Mouse (Mus musculus) hindbrain, embryonic 12.5 days (tissue): ENCODE measurements around the gene 4933411K16Rik. TPM values are rescaled to one million over a fixed set of nuclear protein-coding genes. Genes with fewer than 3 reads are reported as not detected.

ENCODE experiments used
- ATAC-seq: fragments of 200-750 bp; cut with Nextera tagmentation; 2 replicates; pipeline ENCODE4 v1.8.0; 2017; ENCODE audit warnings: moderate TSS enrichment; ENCODE audit not compliant: low FRiP score
- H3K27ac ChIP-seq: fragments of 300-500 bp; sonication (generic); 2 replicates; pipeline ENCODE4 v1.5.1; 2016; ENCODE audit warnings: mild to moderate bottlenecking
- H3K27me3 ChIP-seq: fragments of 300-500 bp; sonication (generic); 2 replicates; pipeline ENCODE4 v1.6.1; 2016; ENCODE audit warnings: mild to moderate bottlenecking
- H3K36me3 ChIP-seq: fragments of 300-500 bp; sonication (generic); 2 replicates; pipeline ENCODE4 v1.6.1; 2016; ENCODE audit warnings: mild to moderate bottlenecking
- H3K4me1 ChIP-seq: fragments of 300-500 bp; sonication (generic); 2 replicates; pipeline ENCODE4 v1.6.1; 2016
- H3K4me2 ChIP-seq: fragments of 300-500 bp; sonication (generic); replicated peaks from 2 replicates; pipeline ENCODE4 v1.6.1; 2016; ENCODE audit warnings: mild to moderate bottlenecking
- H3K4me3 ChIP-seq: fragments of 300-500 bp; sonication (generic); 2 replicates; pipeline ENCODE4 v1.5.1; 2016; ENCODE audit warnings: mild to moderate bottlenecking
- H3K9ac ChIP-seq: fragments of 300-500 bp; sonication (generic); 2 replicates; pipeline ENCODE4 v1.6.1; 2016; ENCODE audit warnings: mild to moderate bottlenecking, moderate library complexity
- H3K9me3 ChIP-seq: fragments of 300-500 bp; sonication (generic); replicated peaks from 2 replicates; pipeline ENCODE4 v1.6.1; 2016; ENCODE audit warnings: mild to moderate bottlenecking
- WGBS: fragments of 180-500 bp; shearing (Covaris S2); methylation state at CpG from one replicate; pipeline ENCODE4 v1.1.7; 2016; 5-methylcytosine and 5-hydroxymethylcytosine counted together
- polyA plus RNA-seq: library from polyadenylated mRNA; unstranded; fragments of >200 nt; fragmentation: Nextera tagmentation; extraction: Ambion mirVana; gene quantifications from 2 replicates; pipeline ENCODE4 v1.2.1, GENCODE M21; 2016

Gene 4933411K16Rik
- polyA plus RNA-seq, 1 experiment from 2014 or later: not detected

DNA sequence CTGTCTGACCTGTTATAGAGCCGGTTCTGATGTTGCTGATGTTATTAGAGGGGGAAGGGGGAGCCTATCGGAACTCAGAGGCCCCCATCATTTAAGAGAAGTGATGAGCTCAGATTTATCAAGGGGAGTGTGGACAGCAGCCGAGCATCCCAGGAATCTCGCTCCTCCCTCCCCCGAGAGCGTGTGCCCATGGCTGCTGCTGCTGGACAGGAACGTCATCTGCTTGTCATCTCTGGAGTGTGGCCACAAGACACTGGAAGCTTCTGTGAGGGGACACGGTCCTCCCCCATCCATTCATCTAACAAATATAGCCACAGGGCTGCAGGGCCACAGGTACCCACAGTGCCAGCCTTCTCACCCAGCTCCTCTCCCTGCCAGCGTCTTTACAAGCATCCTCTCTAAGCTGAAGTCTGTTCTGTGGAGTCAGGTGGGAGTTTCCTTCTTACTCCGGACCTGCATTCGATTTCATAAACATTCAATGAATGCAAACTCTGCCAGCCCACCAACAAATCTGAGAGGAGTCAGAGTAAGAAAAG lies 14.8 kb upstream of the 4933411K16Rik start:
- H3K27ac ChIP-seq: no peak overlapping the region
- H3K4me3 ChIP-seq: no peak overlapping the region
- peaks cover 13% of the 10 kb centered on the region for H3K4me1 ChIP-seq
- 78% methylated on average over 11 of the region's 11 CpGs for WGBS
- H3K4me2 ChIP-seq: no peak overlapping the region
- no peaks in the 10 kb centered on the region for H3K9me3 ChIP-seq
- no peak for ATAC-seq
- no peak overlapping the region for H3K9ac ChIP-seq
- peaks cover 12% of the 10 kb centered on the region; the same call in 1 of the 2 replicates for H3K27me3 ChIP-seq
- H3K36me3 ChIP-seq: peaks cover 10% of the 10 kb centered on the region; the same call in 1 of the 2 replicates

DNA sequence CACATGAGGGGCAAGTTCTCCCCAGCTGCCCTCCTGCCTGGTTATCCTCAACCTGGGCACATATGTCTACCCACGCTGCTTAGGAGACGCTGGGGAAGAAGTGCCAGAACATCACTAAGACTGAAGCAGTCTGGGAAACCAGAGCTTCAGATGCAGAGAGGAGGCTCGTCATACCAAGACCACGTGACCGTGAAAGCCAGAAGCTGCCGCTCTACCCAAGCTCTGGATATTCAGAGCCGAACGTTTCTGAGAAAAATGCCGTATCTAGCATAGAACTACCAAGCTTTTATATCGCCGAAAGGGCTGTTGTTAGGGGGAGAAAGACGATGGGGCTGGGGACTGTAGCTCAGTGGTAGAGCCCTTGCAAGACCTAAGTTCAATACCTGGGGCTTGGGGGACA lies 13.7 kb upstream of the 4933411K16Rik start:
- WGBS: 91% methylated on average over 12 of the region's 12 CpGs
- no peak for ATAC-seq
- no peak overlapping the region for H3K9ac ChIP-seq
- H3K4me3 ChIP-seq: no peak overlapping the region
- no peak overlapping the region for H3K27ac ChIP-seq
- no peak overlapping the region for H3K4me2 ChIP-seq
- peaks cover 13% of the 10 kb centered on the region for H3K4me1 ChIP-seq
- no peaks in the 10 kb centered on the region for H3K9me3 ChIP-seq
- peaks cover 6% of the 10 kb centered on the region; the same call in 1 of the 2 replicates for H3K36me3 ChIP-seq
- peaks cover 14% of the 10 kb centered on the region; the same call in 1 of the 2 replicates for H3K27me3 ChIP-seq

DNA sequence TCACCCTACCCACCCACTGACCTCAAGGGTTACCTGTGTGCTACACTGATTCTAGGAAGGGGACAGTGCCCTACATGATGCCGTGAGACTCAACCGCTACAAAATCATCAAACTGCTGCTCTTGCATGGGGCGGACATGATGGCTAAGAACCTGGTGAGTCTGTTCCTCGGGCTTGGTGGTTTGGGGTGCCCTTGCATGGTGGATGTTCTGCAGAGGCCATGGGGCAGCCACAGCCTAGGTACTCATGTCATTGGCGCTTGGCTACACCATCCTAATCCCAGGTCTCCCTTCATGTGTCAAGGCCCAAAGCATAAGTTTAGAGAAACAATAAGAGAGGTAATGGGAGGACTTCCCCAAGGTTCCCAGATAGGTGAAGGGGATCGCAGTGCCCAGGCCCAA lies 8.1 kb upstream of the 4933411K16Rik start:
- WGBS: 95% methylated on average over 6 of the region's 6 CpGs
- H3K27ac ChIP-seq: no peak overlapping the region
- no peak for ATAC-seq

DNA sequence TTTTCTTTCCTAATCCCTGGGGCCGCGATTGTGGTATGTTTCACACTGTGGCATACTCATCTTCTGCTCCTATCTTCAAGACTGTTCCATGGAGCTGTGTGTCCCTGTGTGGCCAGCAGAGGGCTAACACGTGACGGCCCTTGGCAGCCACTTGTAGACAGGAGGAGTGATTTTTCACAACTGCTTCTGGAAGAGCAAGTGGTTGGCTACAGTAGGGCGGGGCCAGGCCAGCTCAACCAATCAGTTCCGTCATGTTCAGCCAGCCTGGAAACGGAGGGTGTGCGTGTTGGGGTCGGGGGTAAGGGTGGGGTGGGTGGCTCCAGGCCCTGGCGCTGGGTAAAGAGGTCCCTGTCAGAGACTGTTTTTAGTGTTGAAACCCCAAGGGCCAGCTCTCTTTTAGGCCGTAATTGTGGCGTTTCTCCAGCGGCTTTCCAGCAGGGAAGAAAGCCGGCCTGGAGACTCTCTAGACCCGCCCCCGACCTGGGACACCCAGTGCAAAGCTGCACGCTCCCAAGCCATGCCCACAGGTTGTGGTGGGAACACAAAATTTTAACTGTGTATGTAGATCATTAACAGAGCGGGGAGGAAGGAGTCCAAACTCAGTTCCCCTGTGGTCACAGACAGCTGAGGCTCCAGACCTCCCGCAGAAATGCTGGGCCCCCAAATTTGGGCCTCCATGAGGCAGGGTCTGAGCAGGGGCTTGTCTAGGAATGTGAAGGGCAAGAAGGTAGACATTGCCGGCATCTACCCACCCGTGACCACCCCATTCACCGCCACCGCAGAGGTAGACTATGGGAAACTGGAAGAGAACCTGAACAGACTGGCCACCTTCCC lies 6.6 kb upstream of the 4933411K16Rik start, which contains the start of gene Hoga1:
Gene Hoga1, plus strand, starts transcription at position 342 of the 834 bp plus-strand sequence.
- ATAC-seq: peak; percentile 63; the same call in 1 of the 2 replicates
- Histone ChIP-seq H3K9ac (no peak within 1 kb of the TSS), H3K27me3 (0 out of 2 replicates have a peak, but pooled peaks cover 3% of the 10 kb centered on the region), H3K4me1 (no peaks in the 10 kb centered on the region), H3K36me3 (no peaks in the 10 kb centered on the region), H3K9me3 (no peaks in the 10 kb centered on the region), H3K27ac (no peak within 1 kb of the TSS), H3K4me3 (peak within 1 kb of the TSS; percentile 10; the same call in 1 of the 2 replicates), H3K4me2 (peak within 1 kb of the TSS; percentile 43)
- 24% methylated on average over 23 of the region's 23 CpGs for WGBS

More for the DNA sequence above, 8.1 kb upstream of the 4933411K16Rik start:
- H3K4me2 ChIP-seq: no peak overlapping the region
- H3K4me1 ChIP-seq: no peaks in the 10 kb centered on the region
- H3K9ac ChIP-seq: no peak overlapping the region
- H3K9me3 ChIP-seq: no peaks in the 10 kb centered on the region
- no peaks in the 10 kb centered on the region for H3K36me3 ChIP-seq
- H3K27me3 ChIP-seq: peaks cover 11% of the 10 kb centered on the region; the same call in 1 of the 2 replicates
- H3K4me3 ChIP-seq: no peak overlapping the region

GRCm38 (mm10) chr19:42050251-42050650 lies 1.8 kb upstream of the 4933411K16Rik start:
- ATAC-seq: no peak
- 81% methylated on average over 1 of the region's 1 CpGs for WGBS
- H3K4me1 ChIP-seq: no peaks in the 10 kb centered on the region
- no peak overlapping the region for H3K4me3 ChIP-seq
- H3K9me3 ChIP-seq: no peaks in the 10 kb centered on the region
- no peaks in the 10 kb centered on the region for H3K36me3 ChIP-seq
- H3K4me2 ChIP-seq: no peak overlapping the region
- H3K27ac ChIP-seq: no peak overlapping the region
- no peaks in the 10 kb centered on the region for H3K27me3 ChIP-seq
- no peak overlapping the region for H3K9ac ChIP-seq

DNA sequence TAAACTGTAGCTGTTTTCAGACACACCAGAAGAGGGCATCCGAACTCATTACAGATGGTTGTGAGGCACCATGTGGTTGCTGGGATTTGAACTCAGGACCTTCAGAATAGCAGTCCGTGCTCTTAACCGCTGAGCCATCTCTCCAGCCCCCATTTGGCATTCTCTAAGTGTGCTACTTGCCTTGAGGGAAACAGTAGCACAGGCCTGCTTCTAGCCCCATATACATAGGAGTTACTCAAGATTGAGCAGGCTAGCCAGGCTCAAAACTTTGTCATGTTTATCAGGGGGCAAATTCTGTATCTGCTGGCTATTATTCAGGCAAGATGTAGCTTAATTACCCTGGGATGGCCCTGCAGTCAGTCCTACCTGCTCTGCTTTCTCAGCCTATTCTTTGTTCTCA lies 697 bp upstream of the 4933411K16Rik start:
- no peaks in the 10 kb centered on the region for H3K36me3 ChIP-seq
- WGBS: 91% methylated on average over 3 of the region's 3 CpGs
- no peak overlapping the region for H3K4me3 ChIP-seq
- no peaks in the 10 kb centered on the region for H3K4me1 ChIP-seq
- H3K4me2 ChIP-seq: no peak overlapping the region
- no peak overlapping the region for H3K27ac ChIP-seq
- H3K27me3 ChIP-seq: no peaks in the 10 kb centered on the region
- no peak overlapping the region for H3K9ac ChIP-seq
- ATAC-seq: no peak
- H3K9me3 ChIP-seq: no peaks in the 10 kb centered on the region

- ATAC-seq: no peak
- no peaks in the 10 kb centered on the region for H3K9me3 ChIP-seq
These were observed 2.2 kb downstream of the 4933411K16Rik start for GRCm38 (mm10) chr19:42054255-42054654.

GRCm38 (mm10) chr19:42055881-42056280 lies 3.8 kb downstream of the 4933411K16Rik start:
- no peak overlapping the region for H3K4me2 ChIP-seq
- ATAC-seq: no peak
- no peak overlapping the region for H3K27ac ChIP-seq
- H3K27me3 ChIP-seq: no peaks in the 10 kb centered on the region
- no peaks in the 10 kb centered on the region for H3K9me3 ChIP-seq
- H3K4me3 ChIP-seq: no peak overlapping the region
- H3K36me3 ChIP-seq: no peaks in the 10 kb centered on the region
- no peaks in the 10 kb centered on the region for H3K4me1 ChIP-seq
- 87% methylated on average over 2 of the region's 2 CpGs for WGBS
- no peak overlapping the region for H3K9ac ChIP-seq

More at GRCm38 (mm10) chr19:42054255-42054654, 2.2 kb downstream of the 4933411K16Rik start:
- Histone ChIP-seq H3K27ac (no peak overlapping the region), H3K27me3 (no peaks in the 10 kb centered on the region), H3K4me3 (no peak overlapping the region), H3K36me3 (no peaks in the 10 kb centered on the region), H3K4me1 (no peaks in the 10 kb centered on the region), H3K4me2 (no peak overlapping the region), H3K9ac (no peak overlapping the region)
- 82% methylated on average over 6 of the region's 6 CpGs for WGBS

GRCm38 (mm10) chr19:42056719-42057409 lies 4.8 kb downstream of the 4933411K16Rik start:
- WGBS: 89% methylated on average over 6 of the region's 6 CpGs
- H3K27me3 ChIP-seq: no peaks in the 10 kb centered on the region
- no peaks in the 10 kb centered on the region for H3K9me3 ChIP-seq
- no peak overlapping the region for H3K9ac ChIP-seq
- H3K36me3 ChIP-seq: no peaks in the 10 kb centered on the region
- H3K4me2 ChIP-seq: no peak overlapping the region
- H3K27ac ChIP-seq: no peak overlapping the region
- no peak overlapping the region for H3K4me3 ChIP-seq
- H3K4me1 ChIP-seq: no peaks in the 10 kb centered on the region
- ATAC-seq: no peak

DNA sequence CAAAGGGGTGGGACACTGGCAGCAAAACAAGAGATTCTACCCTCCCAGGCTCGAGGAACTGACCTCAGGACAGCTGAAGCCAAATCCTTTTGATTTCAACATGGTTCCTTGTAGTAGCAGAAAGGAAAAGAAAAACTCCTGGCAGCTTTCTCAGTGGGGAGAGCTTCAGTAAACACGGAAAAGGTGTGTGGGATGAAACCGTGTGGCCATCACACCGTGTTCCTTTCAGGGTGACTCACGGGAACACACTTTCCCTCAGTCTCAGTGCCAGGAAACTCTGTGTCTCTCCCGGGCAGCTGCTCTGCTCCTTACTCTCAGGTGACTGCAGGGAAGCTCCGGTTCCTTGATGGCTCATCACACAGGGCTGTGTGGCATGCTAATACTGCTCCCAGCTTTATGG lies 6.4 kb downstream of the 4933411K16Rik start:
- H3K27me3 ChIP-seq: no peaks in the 10 kb centered on the region
- H3K4me2 ChIP-seq: no peak overlapping the region
- no peaks in the 10 kb centered on the region for H3K9me3 ChIP-seq
- no peak overlapping the region for H3K4me3 ChIP-seq
- H3K27ac ChIP-seq: no peak overlapping the region
- 70% methylated on average over 7 of the region's 7 CpGs for WGBS
- no peak overlapping the region for H3K9ac ChIP-seq
- H3K4me1 ChIP-seq: no peaks in the 10 kb centered on the region
- no peak for ATAC-seq
- H3K36me3 ChIP-seq: no peaks in the 10 kb centered on the region

DNA sequence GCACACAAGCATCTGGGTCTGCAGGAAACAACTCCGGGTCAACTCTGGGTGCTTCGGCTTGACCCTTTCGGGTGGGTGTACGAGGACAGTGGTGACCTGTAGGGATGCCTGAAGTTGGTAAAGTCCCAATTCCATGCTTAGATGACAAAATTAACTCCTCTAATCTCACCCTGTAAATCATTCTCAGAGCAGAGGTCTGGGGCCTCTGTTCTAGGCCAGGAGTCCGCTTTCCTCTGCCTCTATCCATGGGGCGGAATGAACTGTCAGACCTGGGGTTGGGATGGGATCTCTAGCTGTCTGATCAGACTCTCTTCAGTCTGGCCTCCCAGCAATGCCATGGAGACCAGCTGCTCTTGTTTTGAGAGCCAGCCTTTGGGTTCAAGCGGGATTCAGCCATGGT lies 9.4 kb downstream of the 4933411K16Rik start:
- H3K4me1 ChIP-seq: no peaks in the 10 kb centered on the region
- no peak overlapping the region for H3K27ac ChIP-seq
- H3K9ac ChIP-seq: no peak overlapping the region
- WGBS: 95% methylated on average over 7 of the region's 7 CpGs
- ATAC-seq: no peak
- no peaks in the 10 kb centered on the region for H3K36me3 ChIP-seq
- H3K4me2 ChIP-seq: no peak overlapping the region
- H3K27me3 ChIP-seq: no peaks in the 10 kb centered on the region
- H3K4me3 ChIP-seq: no peak overlapping the region
- H3K9me3 ChIP-seq: no peaks in the 10 kb centered on the region
